Mouse (Mus musculus) heart, embryonic 10.5 days (tissue): ENCODE results near the gene Snd1. TPM values are rescaled to one million over a fixed set of nuclear protein-coding genes. Genes with fewer than 3 reads are reported as not detected.

ENCODE experiments used
- DNase-seq: peaks from one replicate; pipeline ENCODE4 v3.0.0-alpha.2; 2017; ENCODE audit warnings: low spot score
- H3K27ac ChIP-seq: fragments of 300-500 bp; sonication (generic); 2 replicates; pipeline ENCODE4 v1.5.1; 2016; ENCODE audit warnings: mild to moderate bottlenecking
- H3K27me3 ChIP-seq: fragments of 300-500 bp; sonication (generic); 2 replicates; pipeline ENCODE4 v1.6.1; 2016; ENCODE audit warnings: mild to moderate bottlenecking; ENCODE audit not compliant: poor library complexity, insufficient read depth, severe bottlenecking
- H3K36me3 ChIP-seq: fragments of 300-500 bp; sonication (generic); 2 replicates; pipeline ENCODE4 v1.6.1; 2016; ENCODE audit warnings: mild to moderate bottlenecking, moderate library complexity
- H3K4me1 ChIP-seq: fragments of 300-500 bp; sonication (generic); 2 replicates; pipeline ENCODE4 v1.6.1; 2016; ENCODE audit warnings: mild to moderate bottlenecking
- H3K4me3 ChIP-seq: fragments of 300-500 bp; sonication (generic); 2 replicates; pipeline ENCODE4 v1.5.1; 2016; ENCODE audit warnings: mild to moderate bottlenecking, moderate library complexity
- H3K9me3 ChIP-seq: fragments of 300-500 bp; sonication (generic); 2 replicates; pipeline ENCODE4 v1.6.1; 2016; ENCODE audit warnings: mild to moderate bottlenecking, moderate library complexity
- WGBS: fragments of 180-500 bp; shearing (Covaris S2); methylation state at CpG from one replicate; pipeline ENCODE4 v1.1.7; 2016; 5-methylcytosine and 5-hydroxymethylcytosine counted together
- polyA plus RNA-seq: library from polyadenylated mRNA; unstranded; fragments of >200 nt; fragmentation: Nextera tagmentation; extraction: Ambion mirVana; gene quantifications from 2 replicates; pipeline ENCODE4 v1.2.1, GENCODE M21; 2016

Gene Snd1
- 114 and 120 TPM in 2 replicates for polyA plus RNA-seq

- no peak within 1 kb of the TSS for H3K27ac ChIP-seq
- no peak for DNase-seq
- H3K9me3 ChIP-seq = no peaks in the 10 kb centered on the region
- no peaks in the 10 kb centered on the region for H3K27me3 ChIP-seq
- WGBS = 80% methylated on average over 5 of the region's 5 CpGs
- H3K36me3 ChIP-seq = no peaks in the 10 kb centered on the region
- H3K4me1 ChIP-seq = 0 out of 2 replicates have a peak, but pooled peaks cover 6% of the 10 kb centered on the region
- H3K4me3 ChIP-seq = no peak within 1 kb of the TSS
Measured at GRCm38 (mm10) chr6:28474839-28475238, at the start of gene Snd1. Gene Snd1 (plus strand): TSS chr6:28475139.

GRCm38 (mm10) chr6:28427096-28427839, 47.7 kb upstream of the Snd1 start, which contains the start of gene Fscn3:
Gene Fscn3 (plus strand): TSS chr6:28427789.
- Histone ChIP-seq H3K4me3 (no peak within 1 kb of the TSS), H3K27ac (no peak within 1 kb of the TSS), H3K27me3 (no peaks in the 10 kb centered on the region), H3K4me1 (peaks cover 21% of the 10 kb centered on the region), H3K9me3 (no peaks in the 10 kb centered on the region), H3K36me3 (peaks cover 21% of the 10 kb centered on the region)
- no peak for DNase-seq
- 81% methylated on average over 3 of the region's 3 CpGs for WGBS

- H3K4me1 ChIP-seq = peaks cover 20% of the 10 kb centered on the region
- no peak within 1 kb of the TSS for H3K27ac ChIP-seq
- WGBS = 90% methylated on average over 3 of the region's 3 CpGs
- H3K36me3 ChIP-seq = peaks cover 21% of the 10 kb centered on the region
- no peak for DNase-seq
- no peak within 1 kb of the TSS for H3K4me3 ChIP-seq
- no peaks in the 10 kb centered on the region for H3K9me3 ChIP-seq
- no peaks in the 10 kb centered on the region for H3K27me3 ChIP-seq
Measured at GRCm38 (mm10) chr6:28428290-28428689, 46.6 kb upstream of the Snd1 start, which contains the start of gene Gcc1. Gene Gcc1 (minus strand): TSS chr6:28428390.

GRCm38 (mm10) chr6:28429870-28430269, 45.1 kb upstream of the Snd1 start:
- peaks cover 20% of the 10 kb centered on the region for H3K36me3 ChIP-seq
- no peak overlapping the region for H3K27ac ChIP-seq
- peaks cover 9% of the 10 kb centered on the region for H3K4me1 ChIP-seq
- WGBS = 79% methylated on average over 11 of the region's 11 CpGs
- H3K27me3 ChIP-seq = no peaks in the 10 kb centered on the region
- no peak overlapping the region for H3K4me3 ChIP-seq
- no peak for DNase-seq
- H3K9me3 ChIP-seq = no peaks in the 10 kb centered on the region

- no peak overlapping the region for H3K4me3 ChIP-seq
- no peaks in the 10 kb centered on the region for H3K9me3 ChIP-seq
- 0 out of 2 replicates have a peak, but pooled peaks cover 3% of the 10 kb centered on the region for H3K4me1 ChIP-seq
- H3K27me3 ChIP-seq = no peaks in the 10 kb centered on the region
- H3K27ac ChIP-seq = no peak overlapping the region
- 76% methylated on average over 10 of the region's 10 CpGs for WGBS
- peaks cover 10% of the 10 kb centered on the region for H3K36me3 ChIP-seq
- DNase-seq = no peak
Measured at GRCm38 (mm10) chr6:28430795-28431537, 44.0 kb upstream of the Snd1 start.

DNA sequence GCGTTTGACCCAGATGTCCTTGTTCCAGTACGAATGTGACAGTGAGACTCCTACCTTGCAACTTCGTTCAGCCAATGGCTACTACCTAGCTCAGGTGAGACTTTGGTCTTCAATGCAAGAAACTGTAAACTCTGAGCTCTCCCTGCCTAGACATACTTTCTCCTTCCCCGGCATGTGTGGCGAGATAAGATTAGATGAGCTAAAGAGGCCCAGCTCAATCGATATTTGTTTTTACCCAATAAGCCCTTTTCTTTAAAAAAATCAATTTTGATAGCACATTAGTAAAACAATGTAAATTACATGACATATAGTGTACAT, 43.4 kb upstream of the Snd1 start:
- 62% methylated on average over 6 of the region's 6 CpGs for WGBS
- peaks cover 6% of the 10 kb centered on the region for H3K36me3 ChIP-seq
- no peaks in the 10 kb centered on the region for H3K4me1 ChIP-seq
- no peaks in the 10 kb centered on the region for H3K27me3 ChIP-seq
- H3K9me3 ChIP-seq = no peaks in the 10 kb centered on the region
- no peak for DNase-seq
- no peak overlapping the region for H3K27ac ChIP-seq
- H3K4me3 ChIP-seq = no peak overlapping the region

DNA sequence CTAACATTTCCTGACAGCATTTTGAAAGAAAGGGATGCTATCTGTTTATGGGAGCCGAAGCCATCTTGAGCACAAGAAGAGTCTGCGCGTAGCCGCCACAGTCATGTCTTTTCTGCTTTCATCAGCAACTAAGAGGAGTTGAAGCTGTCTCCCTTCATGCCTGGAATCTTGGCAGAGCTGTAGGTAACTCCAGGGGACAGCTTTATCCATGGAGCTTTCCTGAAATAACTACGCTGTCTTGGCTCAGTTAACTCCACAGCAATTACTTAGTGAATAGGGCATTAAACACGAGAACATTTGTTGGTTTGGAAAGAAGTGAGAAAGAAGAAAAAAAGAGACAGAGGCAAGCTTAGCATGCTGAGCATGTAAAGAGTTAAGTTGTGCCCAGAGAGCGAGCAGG, 27.0 kb upstream of the Snd1 start:
- Histone ChIP-seq H3K4me3 (no peak overlapping the region), H3K27me3 (peaks cover 40% of the 10 kb centered on the region)
- WGBS = 78% methylated on average over 7 of the region's 7 CpGs

DNA sequence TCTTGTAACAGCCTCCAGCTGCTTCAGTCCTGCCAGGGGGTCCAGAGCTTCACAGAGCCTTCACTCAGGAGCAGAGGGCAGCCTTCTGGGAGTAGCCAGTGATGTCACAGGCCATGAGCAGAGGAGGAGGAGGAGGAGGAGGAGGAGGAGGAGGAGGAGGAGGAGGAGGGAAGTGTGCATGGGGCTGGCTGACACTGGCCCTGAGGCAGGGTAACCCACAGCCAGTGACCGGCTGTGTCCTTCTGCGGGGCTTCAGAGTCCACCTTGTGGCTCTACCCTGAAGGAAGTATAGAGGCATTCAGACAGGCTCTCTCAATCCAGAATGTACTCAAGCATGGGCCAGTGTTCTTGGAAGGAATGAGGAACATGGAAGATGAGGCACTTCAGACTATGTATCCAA, 25.7 kb upstream of the Snd1 start, which contains the start of gene Pax4:
Gene Pax4, minus strand, starts transcription at position 101 of the 400 bp plus-strand sequence.
- H3K4me3 ChIP-seq = no peak within 1 kb of the TSS
- no peaks in the 10 kb centered on the region for H3K9me3 ChIP-seq
- 83% methylated on average over 2 of the region's 2 CpGs for WGBS
- H3K4me1 ChIP-seq = no peaks in the 10 kb centered on the region
- no peak for DNase-seq
- H3K27me3 ChIP-seq = peaks cover 44% of the 10 kb centered on the region
- H3K36me3 ChIP-seq = no peaks in the 10 kb centered on the region
- no peak within 1 kb of the TSS for H3K27ac ChIP-seq

More for the DNA sequence above, 27.0 kb upstream of the Snd1 start:
- Histone ChIP-seq H3K9me3 (no peaks in the 10 kb centered on the region), H3K36me3 (no peaks in the 10 kb centered on the region), H3K4me1 (no peaks in the 10 kb centered on the region), H3K27ac (no peak overlapping the region)
- DNase-seq = no peak

DNA sequence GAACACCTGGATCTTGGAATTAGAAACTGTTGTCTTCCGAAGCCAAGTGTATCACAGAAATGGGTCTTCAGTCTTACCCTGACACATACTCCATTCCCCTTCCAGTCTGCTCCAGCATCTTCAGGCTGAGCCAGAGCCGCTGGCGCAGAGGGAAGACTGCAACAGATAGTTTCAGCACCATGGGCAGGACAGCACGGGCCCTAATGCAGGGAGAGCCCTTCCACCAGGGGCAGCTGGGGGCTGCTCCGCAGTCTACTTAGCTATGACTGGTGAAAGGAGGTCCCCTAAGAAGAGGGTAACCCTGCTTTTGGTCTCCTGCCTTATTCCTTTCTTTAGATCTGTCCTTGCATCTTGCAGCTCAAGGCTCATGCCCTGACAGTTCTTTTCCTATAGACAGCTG, 24.5 kb upstream of the Snd1 start:
- peaks cover 44% of the 10 kb centered on the region for H3K27me3 ChIP-seq
- no peak for DNase-seq
- H3K4me3 ChIP-seq = no peak overlapping the region
- H3K27ac ChIP-seq = no peak overlapping the region
- no peaks in the 10 kb centered on the region for H3K36me3 ChIP-seq
- 9% methylated on average over 5 of the region's 5 CpGs for whole genome bisulfite sequencing
- H3K9me3 ChIP-seq = no peaks in the 10 kb centered on the region
- no peaks in the 10 kb centered on the region for H3K4me1 ChIP-seq

- 1% methylated on average over 12 of the region's 12 CpGs for WGBS
- Histone ChIP-seq H3K4me3 (no peak overlapping the region), H3K9me3 (no peaks in the 10 kb centered on the region), H3K27me3 (peaks cover 44% of the 10 kb centered on the region), H3K4me1 (no peaks in the 10 kb centered on the region), H3K27ac (no peak overlapping the region), H3K36me3 (no peaks in the 10 kb centered on the region)
- DNase-seq = no peak
Measured at GRCm38 (mm10) chr6:28450977-28451376, 24.0 kb upstream of the Snd1 start.

DNA sequence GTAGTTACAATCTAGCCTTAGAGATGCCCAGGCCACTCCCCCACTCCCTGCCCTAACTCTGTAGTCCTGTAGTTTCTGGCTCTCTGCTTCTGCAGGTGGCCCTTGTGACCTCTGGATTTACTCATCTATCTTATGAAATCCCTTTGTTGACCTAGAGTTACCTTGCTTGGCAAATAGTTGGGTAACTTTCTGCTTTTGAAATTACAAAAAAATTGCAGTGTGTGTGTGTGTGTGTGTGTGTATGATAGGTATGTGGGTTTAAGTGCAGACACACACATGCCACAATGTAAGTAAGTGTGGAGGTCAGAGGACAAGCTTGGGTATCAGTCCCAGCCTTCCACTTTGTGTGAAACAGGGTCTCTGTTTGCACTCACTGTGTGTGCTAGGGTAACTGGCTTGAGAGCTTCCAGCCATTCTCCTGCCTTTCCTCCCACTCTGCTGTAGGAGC, 15.7 kb upstream of the Snd1 start:
- no peaks in the 10 kb centered on the region for H3K9me3 ChIP-seq
- H3K4me1 ChIP-seq = no peaks in the 10 kb centered on the region
- no peak for DNase-seq
- H3K4me3 ChIP-seq = no peak overlapping the region
- no peaks in the 10 kb centered on the region for H3K27me3 ChIP-seq
- H3K27ac ChIP-seq = no peak overlapping the region
- H3K36me3 ChIP-seq = no peaks in the 10 kb centered on the region

- H3K36me3 ChIP-seq = no peaks in the 10 kb centered on the region
- no peak overlapping the region for H3K4me3 ChIP-seq
- no peaks in the 10 kb centered on the region for H3K9me3 ChIP-seq
- H3K27me3 ChIP-seq = no peaks in the 10 kb centered on the region
- no peaks in the 10 kb centered on the region for H3K4me1 ChIP-seq
- H3K27ac ChIP-seq = no peak overlapping the region
- DNase-seq = peak; percentile 83
- 4% methylated on average over 5 of the region's 5 CpGs for WGBS
Measured at GRCm38 (mm10) chr6:28460534-28460933, 14.4 kb upstream of the Snd1 start.

GRCm38 (mm10) chr6:28464630-28465029, 10.3 kb upstream of the Snd1 start:
- Histone ChIP-seq H3K36me3 (no peaks in the 10 kb centered on the region), H3K27me3 (no peaks in the 10 kb centered on the region), H3K27ac (no peak overlapping the region), H3K4me3 (no peak overlapping the region), H3K9me3 (no peaks in the 10 kb centered on the region), H3K4me1 (no peaks in the 10 kb centered on the region)
- WGBS = 50% methylated on average over 6 of the region's 6 CpGs
- no peak for DNase-seq
